Mouse (Mus musculus) lung, adult 2 months (tissue): ENCODE results near the gene Galnt15.

Experiments
- CTCF ChIP-seq: fragments of 200-500 bp; IDR thresholded peaks from 2 replicates; pipeline ENCODE4 v1.5.1; 2011; ENCODE audit warnings: mild to moderate bottlenecking, low read length, control low read depth; ENCODE audit not compliant: insufficient read depth
- POLR2A ChIP-seq: fragments of 200-500 bp; IDR thresholded peaks from 2 replicates; pipeline ENCODE4 v1.6.1; 2011; ENCODE audit warnings: low read depth, mild to moderate bottlenecking, control low read depth, low read length, borderline replicate concordance; ENCODE audit errors: extremely low read depth

GRCm38 (mm10) chr14:32021967-32022366 is 6.8 kb upstream of the Galnt15 start:
- TF ChIP-seq CTCF (no peak), POLR2A (no peak)
